Mouse (Mus musculus) embryonic stem cell, embryonic (primary cell): ENCODE measurements at regions not wholly inside any gene's neighbourhood (a gene's known extent, or its start where the extent isn't known, plus 50 kb on each side); places are given as distances from the start of the nearest gene placed in this dataset.

Experiments
- CTCF ChIA-PET, 4 experiments: fragments of 300-600 bp in 2 of 4; fragments of 350-600 bp in 2 of 4; sonication (Branson Sonifier 250); formaldehyde crosslinking; loops; one replicate each; lab custom pipeline; 2022; ENCODE audit warnings: inconsistent platforms in 2 of 4; lab: Charles Lee
- POLR2A ChIA-PET, 4 experiments: fragments of 300-600 bp in 2 of 4; fragments of 350-600 bp in 2 of 4; sonication (Branson Sonifier 250); formaldehyde crosslinking; loops; one replicate each; lab custom pipeline; 2022; ENCODE audit warnings: antibody characterized with exemption in 4 of 4, inconsistent platforms in 1 of 4; lab: Charles Lee

- ChIA-PET POLR2A (no interaction called here), CTCF (interaction anchor here in 2 of 4 experiments (0.6 to 1.6 kb wide), 3 partner anchors 339 to 1438 kb away, joined by 3 to 6 read pairs (median 4); no protein-coding TSS in a partner anchor)
Observed at GRCm38 (mm10) chr16:87245441-87245840, 108.5 kb upstream of the N6amt1 start.

GRCm38 (mm10) chr16:87242027-87242426 lies 112.0 kb upstream of the N6amt1 start:
- ChIA-PET CTCF (interaction anchor here in 1 of 4 experiments (1.1 kb wide), 1 partner anchor 8 kb away, joined by 3 read pairs; no protein-coding TSS in a partner anchor), POLR2A (no interaction called here)

DNA sequence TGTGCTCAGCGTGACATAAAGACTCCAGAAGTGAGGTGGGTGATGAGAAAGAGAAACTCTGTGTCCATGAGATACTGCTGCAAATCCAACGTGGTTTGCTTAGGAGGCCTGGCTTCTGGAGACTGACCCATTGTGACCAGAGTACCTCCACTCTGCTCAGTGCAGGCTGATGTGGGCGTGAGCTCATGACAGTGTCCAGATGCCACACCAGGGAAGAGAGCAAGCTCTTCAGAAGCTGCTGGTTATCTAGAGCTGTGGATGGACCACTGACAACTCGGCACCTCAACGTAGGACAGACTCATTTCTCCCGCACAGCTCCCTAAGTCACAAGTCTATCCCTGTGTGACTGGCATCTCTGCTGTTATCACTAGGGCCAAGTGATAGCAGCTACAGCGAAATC lies 114.9 kb upstream of the N6amt1 start:
- CTCF ChIA-PET = interaction anchor here in 1 of 4 experiments (0.6 kb wide), 1 partner anchor 18 kb away, joined by 3 read pairs; no protein-coding TSS in a partner anchor
- POLR2A ChIA-PET = no interaction called here

DNA sequence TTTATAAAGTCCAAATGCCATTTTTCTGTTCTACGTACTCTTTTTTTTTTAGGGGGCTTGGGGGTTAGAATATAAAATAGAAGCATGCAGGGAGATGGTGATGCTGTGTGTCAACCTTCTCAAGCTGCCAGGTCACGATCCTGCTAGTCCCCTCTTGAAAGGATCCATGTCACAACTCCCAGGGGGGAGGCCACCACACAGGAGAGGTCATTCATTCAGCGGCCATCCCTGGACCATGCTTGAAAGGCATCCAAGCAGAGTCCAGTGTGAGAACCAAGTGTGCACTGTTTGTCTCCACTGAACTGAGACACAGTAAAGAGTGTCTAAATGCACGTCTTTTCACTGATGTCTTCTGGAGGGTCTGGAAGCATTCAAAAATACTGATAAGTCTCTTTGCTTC lies 119.8 kb upstream of the N6amt1 start:
- CTCF ChIA-PET = no interaction called here
- POLR2A ChIA-PET = no interaction called here

GRCm38 (mm10) chr16:87225595-87225994 lies 128.4 kb upstream of the N6amt1 start:
- ChIA-PET CTCF (no interaction called here), POLR2A (no interaction called here)

DNA sequence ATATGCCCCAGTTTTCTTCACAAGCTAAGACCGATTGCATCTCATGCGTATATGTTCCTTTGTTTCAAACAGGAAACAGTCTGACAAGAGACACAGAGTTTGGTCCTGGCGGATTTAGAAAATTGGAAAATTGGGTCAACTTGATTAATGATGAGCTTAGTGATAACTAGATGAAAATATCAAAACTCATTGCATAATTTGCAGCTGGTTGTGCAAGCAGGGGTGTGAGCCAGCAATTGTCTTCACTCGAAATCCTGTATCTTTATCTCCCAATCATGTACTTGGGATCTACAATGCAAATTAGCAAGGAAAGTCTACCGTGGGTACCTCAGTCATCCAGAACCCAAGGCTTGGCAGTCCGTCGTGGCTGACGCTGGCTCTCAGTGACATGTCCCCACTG lies 128.9 kb upstream of the N6amt1 start:
- POLR2A ChIA-PET = no interaction called here
- CTCF ChIA-PET = no interaction called here

DNA sequence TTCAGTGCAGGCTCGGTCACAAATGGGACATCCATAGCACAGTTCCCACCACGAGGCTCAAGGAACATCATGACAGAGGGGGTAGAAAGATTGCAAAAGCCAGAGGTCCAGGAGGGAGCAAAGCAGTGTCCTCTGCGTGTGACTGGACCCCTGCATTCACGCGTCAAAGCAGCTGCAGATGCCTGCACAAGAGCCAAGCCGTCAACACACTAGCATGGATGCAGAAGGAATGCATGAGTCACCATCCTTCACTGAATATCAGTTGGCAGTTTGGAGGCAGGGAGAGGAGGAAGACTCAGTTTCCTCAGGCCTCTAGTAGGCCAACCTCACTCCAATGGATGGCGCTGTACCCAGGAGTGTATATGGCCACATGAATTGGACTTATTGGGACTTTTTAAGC lies 130.0 kb upstream of the N6amt1 start:
- ChIA-PET POLR2A (no interaction called here), CTCF (no interaction called here)

GRCm38 (mm10) chr16:87220611-87221010 lies 133.4 kb upstream of the N6amt1 start:
- ChIA-PET POLR2A (no interaction called here), CTCF (no interaction called here)

DNA sequence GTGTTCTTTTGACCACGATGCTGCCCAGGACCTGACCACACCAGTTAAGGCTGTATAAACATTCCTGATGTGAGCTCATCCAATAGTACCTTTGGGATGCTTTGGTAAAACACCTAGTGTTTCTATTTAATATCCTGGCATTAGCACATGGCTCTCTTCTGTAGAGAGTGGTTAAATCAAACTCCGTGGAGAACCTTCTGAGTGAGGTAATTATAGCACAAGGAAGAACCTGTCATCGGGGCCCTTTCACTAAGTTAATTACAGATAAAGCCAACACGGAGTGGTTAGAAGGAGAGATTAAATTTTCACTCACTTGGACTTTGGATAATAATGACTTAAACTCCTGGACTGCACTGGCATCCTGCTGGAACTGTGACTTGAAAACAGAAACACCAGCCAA lies 133.8 kb upstream of the N6amt1 start:
- CTCF ChIA-PET = no interaction called here
- POLR2A ChIA-PET = no interaction called here

GRCm38 (mm10) chr16:87207875-87208274 lies 146.1 kb upstream of the N6amt1 start:
- CTCF ChIA-PET = no interaction called here
- POLR2A ChIA-PET = no interaction called here

- POLR2A ChIA-PET = no interaction called here
- CTCF ChIA-PET = no interaction called here
Observed at GRCm38 (mm10) chr16:87190471-87190870, 163.5 kb upstream of the N6amt1 start.

DNA sequence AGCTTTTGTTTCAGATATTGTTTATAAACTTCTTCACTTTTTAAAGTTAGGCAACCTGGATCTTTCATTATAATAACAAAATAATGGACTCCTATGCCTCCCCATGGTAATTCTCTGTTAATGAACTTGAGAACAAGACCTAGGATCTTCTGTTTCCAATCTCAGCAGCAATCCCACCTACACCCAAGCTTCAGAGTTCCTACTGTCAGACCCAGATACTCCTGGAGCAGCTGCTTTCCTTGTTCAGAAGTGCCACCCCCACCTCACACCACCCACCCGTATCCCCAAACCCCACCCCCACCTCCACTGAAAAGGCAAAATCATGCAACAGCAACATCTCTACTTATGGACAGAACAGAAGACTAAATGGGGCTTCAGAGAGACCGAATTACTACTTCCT lies 165.2 kb upstream of the N6amt1 start:
- ChIA-PET CTCF (interaction anchor here in 1 of 4 experiments (0.6 kb wide), 1 partner anchor 77 kb away, joined by 3 read pairs; no protein-coding TSS in a partner anchor), POLR2A (no interaction called here)

DNA sequence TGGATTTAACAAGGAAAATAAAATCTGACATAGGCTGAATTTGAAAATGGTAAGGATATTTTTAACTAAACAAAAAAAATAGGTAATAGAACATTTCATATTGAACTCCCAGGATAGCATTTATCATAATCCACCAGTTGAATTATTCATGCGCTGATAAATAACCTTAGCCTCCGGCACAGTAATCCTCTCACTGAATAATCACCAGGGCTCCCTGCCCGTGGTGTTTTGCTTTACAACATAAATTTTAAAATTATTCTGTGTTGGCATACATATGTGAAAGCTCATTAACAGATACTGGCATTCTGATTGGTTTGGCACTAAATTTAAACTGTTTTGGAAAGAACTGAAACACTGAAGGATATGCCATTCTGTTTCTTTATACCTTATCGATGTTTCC lies 181.6 kb upstream of the N6amt1 start:
- CTCF ChIA-PET = no interaction called here
- POLR2A ChIA-PET = no interaction called here

- CTCF ChIA-PET = no interaction called here
- POLR2A ChIA-PET = no interaction called here
Observed at GRCm38 (mm10) chr16:87139301-87139700, 214.7 kb upstream of the N6amt1 start.

DNA sequence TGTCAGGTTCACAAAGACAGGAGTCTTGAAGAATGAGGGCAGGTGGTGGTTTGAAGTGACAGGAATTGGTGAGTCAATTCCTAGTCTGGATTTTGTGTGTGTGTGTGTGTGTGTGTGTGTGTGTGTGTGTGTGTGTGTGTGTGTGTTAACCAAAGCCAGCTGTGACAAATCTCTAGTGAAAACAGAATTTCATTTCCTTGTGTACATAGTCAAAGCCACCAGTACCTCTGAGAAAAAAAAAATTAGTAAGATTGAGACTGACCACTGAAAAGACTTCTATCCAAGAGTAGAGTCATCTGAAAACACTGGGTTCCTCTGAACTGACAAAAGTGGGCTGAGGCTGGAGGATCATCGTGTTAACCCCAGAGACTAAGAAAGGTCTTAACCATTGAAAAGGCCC lies 217.5 kb upstream of the N6amt1 start:
- POLR2A ChIA-PET = no interaction called here

GRCm38 (mm10) chr16:87134452-87134851 lies 219.5 kb upstream of the N6amt1 start:
- POLR2A ChIA-PET = no interaction called here

More for the DNA sequence above, 217.5 kb upstream of the N6amt1 start:
- CTCF ChIA-PET = no interaction called here

GRCm38 (mm10) chr16:87133874-87134273 lies 220.1 kb upstream of the N6amt1 start:
- ChIA-PET CTCF (no interaction called here), POLR2A (no interaction called here)

More at GRCm38 (mm10) chr16:87134452-87134851, 219.5 kb upstream of the N6amt1 start:
- CTCF ChIA-PET = no interaction called here

DNA sequence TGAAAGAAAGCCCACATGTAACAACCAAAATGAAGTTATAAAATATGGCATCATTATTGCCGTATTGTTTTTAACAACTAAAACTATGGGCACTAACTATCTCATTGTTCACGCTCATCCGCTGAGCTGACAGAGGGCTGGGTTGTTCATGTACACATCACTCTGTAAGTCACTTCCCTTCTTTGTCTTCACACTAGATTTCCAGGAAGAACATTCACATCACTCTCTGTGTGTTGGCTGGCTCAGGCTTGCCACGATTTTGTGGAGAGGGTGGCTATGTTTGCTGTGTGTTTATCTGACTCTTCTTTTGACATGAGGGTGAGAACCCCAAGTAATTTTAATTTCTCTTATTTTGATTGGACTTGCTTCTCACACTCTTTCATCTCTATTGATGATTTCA lies 221.9 kb upstream of the N6amt1 start:
- POLR2A ChIA-PET = no interaction called here
- CTCF ChIA-PET = no interaction called here

DNA sequence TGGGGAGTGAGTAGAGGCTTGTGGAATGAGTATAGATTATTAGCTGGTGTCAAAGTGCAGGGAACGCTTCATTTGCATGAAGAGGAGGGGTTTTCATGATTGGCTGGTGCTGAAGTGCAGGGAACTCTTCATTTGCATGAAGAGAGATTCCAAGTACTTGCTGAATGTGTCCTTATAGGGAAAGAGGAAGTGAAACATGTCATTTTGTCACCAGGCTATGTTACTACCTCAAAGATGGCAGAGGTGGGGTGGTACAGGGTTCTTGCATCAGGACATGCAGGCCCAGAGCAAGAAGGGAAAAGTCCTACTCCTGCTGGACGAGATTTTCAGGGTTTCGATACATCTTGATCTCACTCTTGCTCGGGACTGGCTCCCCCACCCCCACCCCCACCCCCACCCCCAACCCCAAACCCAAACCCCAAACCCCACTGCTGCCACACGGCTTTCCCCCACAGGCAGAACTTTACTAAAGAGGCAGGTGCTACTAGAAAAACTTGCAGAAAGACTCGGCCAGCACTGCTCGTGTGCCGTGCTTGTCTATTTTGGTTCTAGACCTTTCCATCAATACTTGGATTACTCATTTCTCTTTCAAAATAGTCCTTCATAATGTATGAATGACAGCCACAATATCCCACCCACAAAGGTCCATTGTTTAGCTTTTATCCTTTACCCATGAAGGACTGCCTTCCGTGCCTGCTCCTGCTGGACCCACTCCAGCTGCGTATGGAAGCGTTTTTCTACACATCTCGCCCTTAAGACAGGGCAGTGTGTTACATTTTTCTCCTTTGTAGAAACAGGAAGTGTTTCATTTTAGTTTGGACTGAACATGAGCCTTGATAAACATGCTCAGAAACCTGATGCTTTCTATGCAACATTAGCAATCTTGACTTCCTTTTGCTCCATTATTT lies 223.0 kb upstream of the N6amt1 start:
- POLR2A ChIA-PET = no interaction called here
- CTCF ChIA-PET = no interaction called here

GRCm38 (mm10) chr16:87129021-87129420 lies 225.0 kb upstream of the N6amt1 start:
- CTCF ChIA-PET = no interaction called here
- POLR2A ChIA-PET = no interaction called here

GRCm38 (mm10) chr16:87128230-87128629 lies 225.8 kb upstream of the N6amt1 start:
- CTCF ChIA-PET = interaction anchor here in 1 of 4 experiments (0.8 kb wide), 1 partner anchor 36 kb away, joined by 3 read pairs; no protein-coding TSS in a partner anchor
- POLR2A ChIA-PET = no interaction called here
